Mouse (Mus musculus) limb, embryonic 10.5 days (tissue): Measurements from ENCODE around the gene Blmh. TPM values are rescaled to one million over a fixed set of nuclear protein-coding genes. Genes with fewer than 3 reads are reported as not detected.

Experiments
- DNase-seq: peaks from one replicate; pipeline ENCODE4 v3.0.0-alpha.2; 2017; ENCODE audit warnings: low spot score
- H3K27ac ChIP-seq: fragments of 300-500 bp; sonication (generic); 2 replicates; pipeline ENCODE4 v1.5.1; 2016; ENCODE audit warnings: mild to moderate bottlenecking
- H3K27me3 ChIP-seq: fragments of 300-500 bp; sonication (generic); 2 replicates; pipeline ENCODE4 v1.6.1; 2016; ENCODE audit warnings: low read depth, mild to moderate bottlenecking; ENCODE audit not compliant: poor library complexity, severe bottlenecking
- H3K36me3 ChIP-seq: fragments of 300-500 bp; sonication (generic); 2 replicates; pipeline ENCODE4 v1.6.1; 2016; ENCODE audit warnings: mild to moderate bottlenecking, moderate library complexity
- H3K4me1 ChIP-seq: fragments of 300-500 bp; sonication (generic); 2 replicates; pipeline ENCODE4 v1.6.1; 2016
- H3K4me3 ChIP-seq: fragments of 300-500 bp; sonication (generic); 2 replicates; pipeline ENCODE4 v1.5.1; 2016; ENCODE audit warnings: mild to moderate bottlenecking, moderate library complexity
- H3K9me3 ChIP-seq: fragments of 300-500 bp; sonication (generic); replicated peaks from 2 replicates; pipeline ENCODE4 v1.6.1; 2016; ENCODE audit warnings: mild to moderate bottlenecking
- WGBS: fragments of 180-500 bp; shearing (Covaris S2); methylation state at CpG from one replicate; pipeline ENCODE4 v1.1.7; 2016; 5-methylcytosine and 5-hydroxymethylcytosine counted together
- polyA plus RNA-seq: library from polyadenylated mRNA; unstranded; fragments of >200 nt; fragmentation: Nextera tagmentation; extraction: Ambion mirVana; gene quantifications from 2 replicates; pipeline ENCODE4 v1.2.1, GENCODE M21; 2016

Gene Blmh
- polyA plus RNA-seq, 1 experiment from 2014 or later: 201 TPM

DNA sequence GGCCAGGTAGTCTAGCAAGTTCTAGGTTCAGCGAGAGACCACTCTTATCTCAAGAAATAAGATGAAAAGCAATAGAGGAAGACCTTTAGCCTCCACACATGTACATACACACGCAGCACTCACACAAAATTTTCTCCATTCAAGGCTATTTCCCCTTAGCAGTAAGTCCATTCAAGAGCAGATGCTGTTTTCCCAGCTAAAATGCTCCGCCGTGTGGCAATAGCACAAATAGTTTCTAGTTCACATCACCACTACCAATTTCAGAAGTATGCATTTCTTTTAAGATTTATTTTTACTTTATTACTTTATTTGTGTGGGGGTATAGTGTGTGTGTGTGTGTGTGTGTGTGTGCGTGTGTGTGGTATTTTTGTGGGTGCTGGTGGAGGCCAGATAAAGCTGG is 12.0 kb downstream of the Blmh start:
- WGBS: 83% methylated on average over 5 of the region's 5 CpGs
- Histone ChIP-seq H3K27me3 (no peaks in the 10 kb centered on the region), H3K27ac (no peak overlapping the region), H3K4me1 (no peaks in the 10 kb centered on the region), H3K4me3 (no peak overlapping the region), H3K9me3 (no peaks in the 10 kb centered on the region), H3K36me3 (no peaks in the 10 kb centered on the region)
- no peak for DNase-seq

DNA sequence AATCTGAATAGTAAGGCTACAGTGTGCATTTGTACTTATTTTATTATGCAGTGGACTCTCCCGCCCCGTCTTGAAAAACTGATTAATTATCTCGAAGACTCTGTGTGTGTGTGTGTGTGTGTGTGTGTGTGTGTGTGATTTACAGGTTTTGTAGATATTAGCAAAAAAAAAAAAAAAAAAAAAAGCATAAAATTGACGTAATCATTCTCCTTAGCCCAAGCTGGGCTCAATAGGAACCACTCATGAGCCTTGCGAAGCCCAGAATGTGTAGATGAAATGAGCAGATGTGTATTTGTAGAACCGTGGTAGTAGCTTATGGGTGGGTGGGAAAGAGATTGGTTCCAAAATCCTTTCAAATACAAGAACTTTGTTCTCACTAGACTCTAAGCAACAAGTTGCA is 20.2 kb downstream of the Blmh start:
- peaks cover 15% of the 10 kb centered on the region for H3K4me1 ChIP-seq
- H3K27ac ChIP-seq: peak overlapping the region; percentile 96
- no peak for DNase-seq
- peaks cover 20% of the 10 kb centered on the region for H3K36me3 ChIP-seq
- H3K9me3 ChIP-seq: no peaks in the 10 kb centered on the region
- H3K4me3 ChIP-seq: peak overlapping the region; percentile 88
- 75% methylated on average over 6 of the region's 6 CpGs for WGBS
- H3K27me3 ChIP-seq: no peaks in the 10 kb centered on the region

GRCm38 (mm10) chr11:76945386-76946202 is 21.0 kb downstream of the Blmh start:
- H3K36me3 ChIP-seq: peaks cover 27% of the 10 kb centered on the region
- DNase-seq: peak; percentile 95
- H3K9me3 ChIP-seq: no peaks in the 10 kb centered on the region
- H3K27ac ChIP-seq: peak overlapping the region; percentile 96
- H3K27me3 ChIP-seq: no peaks in the 10 kb centered on the region
- under 1% methylated on average over 58 of the region's 58 CpGs for WGBS
- H3K4me1 ChIP-seq: peaks cover 15% of the 10 kb centered on the region
- H3K4me3 ChIP-seq: peak overlapping the region; percentile 88

- peaks cover 15% of the 10 kb centered on the region for H3K4me1 ChIP-seq
- 2% methylated on average over 8 of the region's 8 CpGs for WGBS
- H3K27me3 ChIP-seq: no peaks in the 10 kb centered on the region
- H3K36me3 ChIP-seq: peaks cover 33% of the 10 kb centered on the region
- no peak for DNase-seq
- H3K9me3 ChIP-seq: no peaks in the 10 kb centered on the region
- peak overlapping the region; percentile 96 for H3K27ac ChIP-seq
- H3K4me3 ChIP-seq: peak overlapping the region; percentile 88
Observed at GRCm38 (mm10) chr11:76946203-76946585, 21.6 kb downstream of the Blmh start.

GRCm38 (mm10) chr11:76953536-76953935 is 28.9 kb downstream of the Blmh start:
- peaks cover 97% of the 10 kb centered on the region for H3K36me3 ChIP-seq
- H3K4me3 ChIP-seq: no peak overlapping the region
- no peak for DNase-seq
- no peaks in the 10 kb centered on the region for H3K9me3 ChIP-seq
- 94% methylated on average over 2 of the region's 2 CpGs for WGBS
- H3K27me3 ChIP-seq: no peaks in the 10 kb centered on the region
- no peaks in the 10 kb centered on the region for H3K4me1 ChIP-seq
- H3K27ac ChIP-seq: no peak overlapping the region

GRCm38 (mm10) chr11:76965703-76966102 is 41.1 kb downstream of the Blmh start:
- no peak for DNase-seq
- no peaks in the 10 kb centered on the region for H3K27me3 ChIP-seq
- H3K36me3 ChIP-seq: peaks cover 97% of the 10 kb centered on the region
- no peaks in the 10 kb centered on the region for H3K9me3 ChIP-seq
- WGBS: 97% methylated on average over 3 of the region's 3 CpGs
- H3K4me3 ChIP-seq: no peak overlapping the region
- H3K4me1 ChIP-seq: no peaks in the 10 kb centered on the region
- no peak overlapping the region for H3K27ac ChIP-seq

GRCm38 (mm10) chr11:76970328-76970727 is 45.7 kb downstream of the Blmh start:
- H3K4me3 ChIP-seq: no peak overlapping the region
- H3K9me3 ChIP-seq: no peaks in the 10 kb centered on the region
- H3K36me3 ChIP-seq: peaks cover 99% of the 10 kb centered on the region
- DNase-seq: no peak
- H3K27ac ChIP-seq: no peak overlapping the region
- 91% methylated on average over 2 of the region's 2 CpGs for WGBS
- H3K4me1 ChIP-seq: no peaks in the 10 kb centered on the region
- H3K27me3 ChIP-seq: no peaks in the 10 kb centered on the region

DNA sequence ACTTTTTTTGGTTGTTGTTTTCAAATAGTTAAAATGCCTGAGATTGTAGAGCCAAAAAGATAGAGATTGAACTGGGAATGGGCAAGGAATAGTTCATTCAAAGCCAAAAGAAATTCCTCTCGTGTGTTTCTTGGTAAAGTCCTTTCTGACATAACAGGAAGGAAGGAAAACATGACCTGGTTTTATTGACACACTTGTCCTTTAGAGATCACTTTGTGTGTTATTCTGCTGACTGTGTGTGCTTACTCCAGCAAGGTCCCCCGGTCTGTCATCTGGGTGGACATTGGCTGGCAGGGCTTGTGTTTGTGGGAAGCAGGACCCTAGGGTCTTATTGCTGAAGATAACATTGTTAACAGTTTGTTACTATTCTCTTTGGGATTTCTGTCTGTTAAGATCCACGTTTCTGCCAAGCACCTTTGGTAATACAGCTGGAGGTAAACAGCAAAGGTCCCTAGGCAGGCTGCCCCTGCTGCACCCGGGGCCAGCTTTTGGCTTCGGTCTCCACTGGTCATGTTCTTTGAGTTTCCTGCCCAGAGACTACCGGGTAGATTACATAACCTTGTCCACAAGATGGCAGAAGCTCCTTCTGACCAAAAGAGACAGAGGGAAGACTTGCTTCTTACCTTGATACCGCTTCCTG is 50.2 kb downstream of the Blmh start:
- WGBS: 89% methylated on average over 7 of the region's 7 CpGs
- no peaks in the 10 kb centered on the region for H3K9me3 ChIP-seq
- no peak overlapping the region for H3K27ac ChIP-seq
- no peaks in the 10 kb centered on the region for H3K27me3 ChIP-seq
- peaks cover 98% of the 10 kb centered on the region for H3K36me3 ChIP-seq
- no peak overlapping the region for H3K4me3 ChIP-seq
- no peak for DNase-seq
- H3K4me1 ChIP-seq: no peaks in the 10 kb centered on the region

- H3K36me3 ChIP-seq: peaks cover 91% of the 10 kb centered on the region
- WGBS: 92% methylated on average over 5 of the region's 5 CpGs
- no peak overlapping the region for H3K27ac ChIP-seq
- DNase-seq: no peak
- H3K4me1 ChIP-seq: no peaks in the 10 kb centered on the region
- no peaks in the 10 kb centered on the region for H3K9me3 ChIP-seq
- H3K4me3 ChIP-seq: no peak overlapping the region
- H3K27me3 ChIP-seq: no peaks in the 10 kb centered on the region
Observed at GRCm38 (mm10) chr11:76981570-76982141, 57.0 kb downstream of the Blmh start.

DNA sequence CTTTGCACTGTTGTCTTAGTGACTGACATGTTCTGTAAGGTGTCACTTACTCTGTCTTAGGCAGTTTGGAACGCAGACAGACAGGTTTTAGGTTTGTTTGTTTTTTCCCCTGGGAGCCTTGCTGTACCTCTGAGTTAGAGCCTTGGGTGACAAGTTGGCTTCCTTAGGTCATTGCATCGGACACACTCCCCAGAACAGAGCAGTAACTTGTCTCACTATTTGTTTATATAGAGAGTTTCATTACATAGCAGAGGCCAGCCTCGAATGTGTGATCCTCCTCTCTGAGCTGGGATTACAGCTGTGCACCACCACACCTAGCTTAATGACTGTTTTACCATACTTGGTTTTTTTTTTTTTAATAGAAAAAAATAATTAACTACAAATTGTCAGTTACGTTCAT is 57.8 kb downstream of the Blmh start:
- no peak for DNase-seq
- Histone ChIP-seq H3K4me1 (no peaks in the 10 kb centered on the region), H3K36me3 (peaks cover 93% of the 10 kb centered on the region), H3K27me3 (no peaks in the 10 kb centered on the region), H3K4me3 (no peak overlapping the region), H3K27ac (no peak overlapping the region), H3K9me3 (no peaks in the 10 kb centered on the region)
- 74% methylated on average over 4 of the region's 4 CpGs for WGBS

DNA sequence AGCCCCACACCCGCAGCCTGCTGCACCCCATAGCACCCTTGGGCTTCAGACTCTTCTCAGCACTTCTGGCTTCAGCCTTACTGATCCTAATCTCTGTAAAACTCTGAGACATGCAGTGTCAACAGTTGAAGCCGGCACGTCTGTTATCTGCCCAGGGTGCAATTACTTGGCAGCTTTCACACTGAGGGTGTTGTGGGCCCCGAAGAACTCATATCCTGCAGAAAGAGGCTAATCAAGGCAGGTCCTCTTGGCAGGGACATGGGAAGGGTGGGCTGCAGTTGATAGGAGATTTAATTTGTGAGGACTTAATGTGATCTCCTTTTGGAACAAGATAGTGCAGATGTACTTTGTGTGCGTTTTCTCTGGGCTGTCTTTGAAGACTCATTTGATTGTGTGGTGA is 59.0 kb downstream of the Blmh start:
- H3K4me3 ChIP-seq: no peak overlapping the region

GRCm38 (mm10) chr11:76984173-76984572 is 59.6 kb downstream of the Blmh start:
- Histone ChIP-seq H3K4me3 (no peak overlapping the region), H3K4me1 (no peaks in the 10 kb centered on the region), H3K9me3 (no peaks in the 10 kb centered on the region), H3K27ac (no peak overlapping the region), H3K27me3 (no peaks in the 10 kb centered on the region), H3K36me3 (peaks cover 90% of the 10 kb centered on the region)
- no peak for DNase-seq

More for the DNA sequence above, 59.0 kb downstream of the Blmh start:
- Histone ChIP-seq H3K27ac (no peak overlapping the region), H3K4me1 (no peaks in the 10 kb centered on the region), H3K27me3 (no peaks in the 10 kb centered on the region), H3K36me3 (peaks cover 93% of the 10 kb centered on the region), H3K9me3 (no peaks in the 10 kb centered on the region)
- DNase-seq: no peak
- 86% methylated on average over 5 of the region's 5 CpGs for WGBS

DNA sequence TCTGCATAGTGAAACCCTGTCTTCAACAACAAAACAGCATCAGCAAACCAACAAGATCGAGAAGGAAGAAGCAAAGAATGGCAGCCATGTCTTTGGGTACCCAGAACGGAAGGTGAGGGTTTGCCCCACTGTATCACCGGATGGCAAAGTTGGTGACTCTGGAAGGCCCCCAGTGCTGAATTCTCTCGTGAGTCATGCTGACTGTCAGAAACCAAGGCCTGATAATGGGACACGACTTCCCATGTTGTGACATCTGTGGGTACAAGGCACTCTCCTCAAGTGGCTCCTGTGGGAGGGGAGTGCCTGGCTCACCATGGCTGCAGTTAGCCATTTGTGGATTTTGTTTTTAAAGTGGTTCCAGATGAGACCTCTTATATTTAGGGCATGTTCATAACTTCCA is 66.2 kb downstream of the Blmh start:
- Histone ChIP-seq H3K27me3 (peaks cover 7% of the 10 kb centered on the region), H3K27ac (no peak overlapping the region), H3K9me3 (no peaks in the 10 kb centered on the region), H3K4me1 (0 out of 2 replicates have a peak, but pooled peaks cover 1% of the 10 kb centered on the region), H3K36me3 (peaks cover 38% of the 10 kb centered on the region), H3K4me3 (no peak overlapping the region)
- WGBS: 79% methylated on average over 5 of the region's 5 CpGs
- DNase-seq: no peak
